Mouse (Mus musculus): ENCODE results near the gene Gm4969. TPM values are rescaled to one million over a fixed set of nuclear protein-coding genes. Genes with fewer than 3 reads are reported as not detected.
A peak's percentile ranks its signal among the peaks of the same experiment; 100 is the strongest.
"Not testable (repeated sequence)": the region's sequence is repeated elsewhere in the genome, so short reads cannot be mapped to it uniquely, and the experiment has no call there.

The Gm4969 gene
- polyA plus RNA-seq, 1 experiment from 2014 or later, result 8.2 TPM

DNA sequence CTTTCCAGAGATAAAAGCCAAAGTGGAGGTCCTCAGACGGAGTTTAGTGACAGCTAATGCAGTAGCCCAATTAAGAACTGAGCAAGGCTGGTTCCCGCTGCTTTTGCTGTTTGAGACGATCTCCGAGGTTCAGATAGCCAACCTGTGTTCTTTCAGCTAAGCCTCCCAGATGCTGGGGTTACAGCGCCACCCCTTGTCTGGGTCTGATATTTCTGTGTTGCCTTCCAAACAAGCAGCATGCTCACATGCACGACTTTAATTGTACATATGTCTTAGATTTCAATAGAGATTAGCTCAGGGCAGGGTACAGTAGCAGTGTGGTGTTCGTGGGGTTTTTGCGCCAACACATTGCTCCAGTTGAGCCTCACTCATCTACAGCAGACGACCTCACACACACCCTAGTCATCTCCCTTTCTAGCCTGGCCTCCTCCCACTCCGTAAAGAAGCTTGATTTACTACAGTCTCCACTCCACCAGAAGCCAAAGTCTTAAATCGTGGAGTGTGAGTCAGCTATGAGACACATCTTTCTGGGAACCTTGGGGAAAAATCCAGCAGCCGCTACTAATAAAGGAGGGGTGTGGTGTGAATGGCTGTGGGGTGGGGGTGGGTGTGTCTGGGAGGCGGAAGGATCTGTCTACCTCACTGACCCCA lies 37.8 kb upstream of the Gm4969 start:
- Histone ChIP-seq H3K4me3 (replicated peaks) (no peak overlapping the region), H3K4me2 (no peak overlapping the region), H3K4me1 (peaks cover 33% of the 10 kb centered on the region), H3K27me3 (replicated peaks) (peaks cover 11% of the 10 kb centered on the region), H3K27ac (replicated peaks) (0 out of 2 replicates have a peak overlapping the region, but pooled peaks have one; percentile 23), H3K9ac (replicated peaks) (no peak overlapping the region), H3K36me3 (peaks cover 38% of the 10 kb centered on the region), H3K9me3 (replicated peaks) (no peaks in the 10 kb centered on the region)
- no peak for ATAC-seq (ENCODE audit: low FRiP score)
- WGBS, result 50% methylated on average over 13 of the region's 13 CpGs

DNA sequence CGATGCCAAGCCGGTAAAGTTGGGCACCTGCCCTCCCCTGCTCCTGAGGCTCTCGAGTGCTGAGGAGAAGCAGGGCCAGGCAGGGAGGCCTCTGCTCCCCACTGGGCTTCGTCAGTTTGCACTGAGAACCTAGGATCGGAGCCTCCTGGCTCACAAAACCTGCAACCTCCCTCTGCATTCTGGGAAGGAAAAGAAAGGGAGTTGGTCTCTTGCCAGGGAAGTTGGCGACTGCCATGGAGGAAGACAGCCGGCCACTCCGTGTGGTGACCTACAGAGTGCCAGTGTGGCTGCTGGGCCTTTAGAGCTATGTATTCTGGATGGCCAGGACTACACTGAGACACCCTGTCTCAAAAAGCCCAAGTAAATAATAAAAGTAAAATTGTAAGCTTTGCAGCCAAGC lies 36.6 kb upstream of the Gm4969 start:
- no peak overlapping the region for H3K4me2 ChIP-seq
- H3K4me1 ChIP-seq, result peaks cover 34% of the 10 kb centered on the region
- WGBS, result 80% methylated on average over 8 of the region's 8 CpGs
- no peak overlapping the region for H3K4me3 ChIP-seq (replicated peaks)
- no peak overlapping the region for H3K9ac ChIP-seq (replicated peaks)
- peaks cover 6% of the 10 kb centered on the region for H3K27me3 ChIP-seq (replicated peaks)
- no peak overlapping the region for H3K27ac ChIP-seq (replicated peaks)
- no peak for ATAC-seq (ENCODE audit: low FRiP score)
- peaks cover 38% of the 10 kb centered on the region for H3K36me3 ChIP-seq
- H3K9me3 ChIP-seq (replicated peaks), result no peaks in the 10 kb centered on the region

DNA sequence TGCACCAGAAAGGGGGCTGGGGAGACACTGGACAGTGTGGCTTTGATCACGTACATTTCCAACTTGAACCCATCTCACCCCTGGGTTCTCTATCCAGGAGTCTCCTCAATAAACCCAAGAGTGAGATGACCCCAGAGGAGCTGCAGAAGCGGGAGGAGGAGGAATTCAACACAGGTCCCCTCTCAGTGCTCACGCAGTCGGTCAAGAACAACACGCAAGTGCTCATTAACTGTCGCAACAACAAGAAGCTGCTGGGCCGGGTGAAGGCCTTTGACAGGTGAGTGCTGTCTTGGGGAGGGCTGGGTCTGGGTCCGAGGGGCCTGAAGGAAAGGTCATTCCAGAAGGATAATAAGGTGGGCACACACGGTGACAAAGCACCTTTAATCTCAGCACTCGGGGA lies 33.0 kb upstream of the Gm4969 start:
- not testable (repeated sequence) for ATAC-seq (ENCODE audit: low FRiP score); H3K9me3 ChIP-seq (replicated peaks); H3K27me3 ChIP-seq (replicated peaks); H3K27ac ChIP-seq (replicated peaks)
- H3K9ac ChIP-seq (replicated peaks), result 0 out of 2 replicates have a peak overlapping the region, but pooled peaks have one; percentile 67
- H3K4me3 ChIP-seq (replicated peaks), result peak overlapping the region; percentile 64; the same call in 1 of the 2 replicates
- H3K4me1 ChIP-seq, result peaks cover 30% of the 10 kb centered on the region
- WGBS, result 91% methylated on average over 10 of the region's 10 CpGs
- H3K4me2 ChIP-seq, result peak overlapping the region; percentile 74; the same call in 1 of the 2 replicates
- H3K36me3 ChIP-seq, result peaks cover 38% of the 10 kb centered on the region

DNA sequence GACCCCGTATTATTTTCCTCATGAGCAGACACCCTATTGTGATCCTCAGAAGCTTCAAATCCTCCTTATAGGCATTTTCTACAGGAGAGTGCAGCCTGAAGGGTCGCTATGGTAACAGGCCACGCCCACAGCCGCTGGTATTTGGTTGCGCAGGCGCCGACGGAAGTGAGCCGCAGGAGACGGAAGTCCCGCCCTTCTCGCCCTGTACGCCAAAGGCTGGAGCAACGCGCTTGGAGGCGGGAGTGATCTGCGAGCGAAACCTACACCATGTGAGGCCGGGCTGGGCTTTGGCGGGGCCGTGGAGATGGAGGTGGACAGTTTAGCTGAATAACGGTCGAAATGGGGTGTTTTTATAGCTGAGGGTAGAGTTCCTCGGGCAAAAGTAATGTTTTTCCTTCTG lies 31.5 kb upstream of the Gm4969 start, which contains the start of gene Snrpd2:
Snrpd2 (plus strand) TSS at position 97 of the 400 bp plus-strand sequence.
- Histone ChIP-seq H3K9ac (replicated peaks) (peak within 1 kb of the TSS; percentile 67), H3K4me1 (peaks cover 30% of the 10 kb centered on the region), H3K27ac (replicated peaks) (peak within 1 kb of the TSS; percentile 87), H3K4me2 (peak within 1 kb of the TSS; percentile 74), H3K36me3 (peaks cover 35% of the 10 kb centered on the region), H3K27me3 (replicated peaks) (no peaks in the 10 kb centered on the region), H3K9me3 (replicated peaks) (no peaks in the 10 kb centered on the region), H3K4me3 (replicated peaks) (peak within 1 kb of the TSS; percentile 64)
- peak; percentile 93 for ATAC-seq (ENCODE audit: low FRiP score)
- under 1% methylated on average over 24 of the region's 24 CpGs for WGBS

DNA sequence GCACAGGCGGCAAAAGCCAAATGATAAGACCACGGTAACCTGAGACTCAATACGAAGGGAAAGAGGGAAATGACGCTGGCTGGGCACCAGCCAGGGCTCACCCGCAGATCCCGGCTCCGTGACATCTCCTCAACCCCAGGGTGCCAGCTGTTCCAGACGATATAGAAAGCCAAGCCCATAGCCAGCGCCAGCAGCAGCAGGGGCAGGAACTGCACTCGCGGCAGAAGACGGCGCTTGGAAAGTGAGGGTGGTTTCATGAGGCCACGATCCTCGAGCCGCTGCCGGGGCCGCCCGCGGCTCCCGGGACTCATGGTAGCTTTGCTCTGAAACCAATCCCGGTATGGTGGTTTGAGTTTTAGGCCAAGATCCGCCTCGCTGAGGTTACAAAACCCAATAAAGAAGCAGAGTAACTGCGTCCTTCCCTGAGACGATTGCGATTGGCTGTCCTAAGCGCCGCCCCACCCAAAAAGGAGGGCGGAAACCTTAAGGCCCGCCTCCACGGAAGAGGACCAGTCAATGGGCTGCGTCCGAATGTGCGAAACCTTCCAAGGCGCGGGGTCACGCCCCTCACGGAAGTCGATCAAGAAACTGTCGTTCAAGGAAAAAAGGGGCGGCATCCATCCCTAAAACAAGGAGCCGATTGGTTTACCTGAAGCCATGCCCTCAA lies 30.8 kb upstream of the Gm4969 start, which contains the start of gene Qpctl:
Qpctl (minus strand) TSS at position 417 of the 667 bp plus-strand sequence.
- Histone ChIP-seq H3K36me3 (peaks cover 28% of the 10 kb centered on the region), H3K4me1 (peaks cover 30% of the 10 kb centered on the region), H3K9ac (replicated peaks) (peak within 1 kb of the TSS; percentile 67), H3K4me3 (replicated peaks) (peak within 1 kb of the TSS; percentile 64), H3K9me3 (replicated peaks) (no peaks in the 10 kb centered on the region), H3K4me2 (peak within 1 kb of the TSS; percentile 74), H3K27ac (replicated peaks) (peak within 1 kb of the TSS; percentile 87), H3K27me3 (replicated peaks) (no peaks in the 10 kb centered on the region)
- under 1% methylated on average over 43 of the region's 43 CpGs for WGBS
- peak; percentile 97 for ATAC-seq (ENCODE audit: low FRiP score)

DNA sequence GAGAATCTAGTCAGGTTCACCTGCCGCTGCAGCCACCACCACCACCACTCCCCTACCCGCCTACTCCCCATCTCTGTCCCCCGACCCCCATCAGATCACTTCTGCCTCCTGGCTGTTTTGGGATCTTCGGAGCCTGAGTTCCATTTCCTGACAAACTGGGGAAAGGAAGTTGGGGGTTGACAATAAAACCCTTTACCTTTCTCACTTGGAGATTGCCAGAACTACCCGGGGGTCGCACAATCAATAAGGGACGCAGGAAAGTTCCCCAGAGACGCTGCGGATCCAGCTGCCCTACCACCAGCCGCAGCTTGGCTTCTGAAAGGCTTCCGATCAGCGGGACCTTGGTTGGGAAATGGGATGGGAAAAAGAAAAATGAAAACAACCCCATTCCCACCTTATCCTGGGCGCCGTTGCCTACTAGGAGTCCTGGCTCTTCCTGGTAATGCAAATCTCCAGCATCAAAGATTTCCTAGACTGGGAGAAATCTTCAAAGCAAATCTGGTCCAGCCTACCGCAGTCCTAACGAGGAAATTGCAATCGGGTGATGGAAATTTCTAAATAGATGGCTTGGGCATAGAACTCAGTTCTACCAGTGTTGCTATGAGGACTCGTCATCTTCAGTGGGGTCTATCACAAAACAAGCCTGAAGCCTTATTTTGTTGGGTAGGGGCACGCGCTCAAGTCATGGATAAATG lies 30.2 kb upstream of the Gm4969 start:
- Histone ChIP-seq H3K27me3 (replicated peaks) (no peaks in the 10 kb centered on the region), H3K4me2 (peak overlapping the region; percentile 74), H3K36me3 (peaks cover 22% of the 10 kb centered on the region), H3K9ac (replicated peaks) (peak overlapping the region; percentile 67), H3K9me3 (replicated peaks) (no peaks in the 10 kb centered on the region), H3K4me1 (peaks cover 30% of the 10 kb centered on the region), H3K27ac (replicated peaks) (peak overlapping the region; percentile 87), H3K4me3 (replicated peaks) (peak overlapping the region; percentile 64)
- ATAC-seq (ENCODE audit: low FRiP score), result peak; percentile 0; the same call in 1 of the 2 replicates
- 9% methylated on average over 20 of the region's 20 CpGs for WGBS

DNA sequence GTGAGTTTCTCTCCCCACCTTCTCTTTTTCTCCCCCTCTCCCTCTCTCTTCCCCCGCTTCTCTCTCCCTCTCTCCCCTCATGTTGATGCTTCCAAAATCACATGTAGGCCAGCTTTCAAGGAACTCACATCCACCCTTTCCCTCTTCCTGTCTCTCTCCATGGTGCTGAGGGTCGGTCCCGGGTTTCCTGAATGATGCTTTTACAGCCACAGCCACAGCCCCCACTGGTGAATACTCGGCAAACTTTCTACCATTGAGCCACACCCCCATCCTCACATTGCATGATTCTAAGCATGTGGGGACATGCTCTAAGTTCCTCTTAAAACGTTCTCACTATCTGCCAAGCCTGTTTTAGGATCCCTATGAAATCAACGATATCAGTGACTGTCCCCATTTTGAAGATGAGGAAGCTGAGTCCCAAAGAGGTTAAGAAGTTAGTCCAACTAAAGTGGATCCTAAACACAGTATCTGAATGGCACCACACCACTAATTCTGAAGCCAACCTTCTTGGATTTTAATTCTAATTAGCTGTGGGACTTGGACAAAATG lies 29.4 kb upstream of the Gm4969 start:
- Histone ChIP-seq H3K9ac (replicated peaks) (no peak overlapping the region), H3K27ac (replicated peaks) (no peak overlapping the region), H3K9me3 (replicated peaks) (no peaks in the 10 kb centered on the region), H3K4me2 (peak overlapping the region; percentile 74), H3K4me1 (peaks cover 30% of the 10 kb centered on the region), H3K27me3 (replicated peaks) (no peaks in the 10 kb centered on the region), H3K4me3 (replicated peaks) (0 out of 2 replicates have a peak overlapping the region, but pooled peaks have one; percentile 64), H3K36me3 (peaks cover 14% of the 10 kb centered on the region)
- ATAC-seq (ENCODE audit: low FRiP score), result no peak
- 58% methylated on average over 6 of the region's 6 CpGs for WGBS

DNA sequence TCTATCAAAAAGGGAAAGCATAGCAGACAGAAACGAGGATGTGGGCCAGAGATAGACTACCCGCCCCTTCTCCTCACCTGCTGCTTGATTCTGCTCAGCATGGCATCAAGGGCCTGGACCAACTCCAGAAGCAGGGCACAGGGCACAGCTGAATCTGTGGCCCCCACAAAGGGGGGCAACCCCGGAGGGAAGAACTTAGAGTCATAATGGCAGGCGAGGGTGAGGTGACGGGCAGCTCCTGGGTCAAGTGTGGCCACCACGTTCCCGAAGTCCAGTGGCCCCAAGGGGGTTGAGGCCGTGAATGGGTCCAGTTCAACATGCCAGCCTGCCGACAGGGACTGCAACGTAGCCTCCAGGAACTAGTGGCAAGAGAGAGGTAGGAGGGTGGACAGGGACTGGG lies 28.6 kb upstream of the Gm4969 start:
- Histone ChIP-seq H3K36me3 (peaks cover 12% of the 10 kb centered on the region), H3K4me3 (replicated peaks) (no peak overlapping the region), H3K4me2 (no peak overlapping the region), H3K27ac (replicated peaks) (no peak overlapping the region), H3K9me3 (replicated peaks) (no peaks in the 10 kb centered on the region), H3K9ac (replicated peaks) (no peak overlapping the region), H3K27me3 (replicated peaks) (no peaks in the 10 kb centered on the region), H3K4me1 (peaks cover 30% of the 10 kb centered on the region)
- ATAC-seq (ENCODE audit: low FRiP score), result no peak
- WGBS, result 90% methylated on average over 10 of the region's 10 CpGs

DNA sequence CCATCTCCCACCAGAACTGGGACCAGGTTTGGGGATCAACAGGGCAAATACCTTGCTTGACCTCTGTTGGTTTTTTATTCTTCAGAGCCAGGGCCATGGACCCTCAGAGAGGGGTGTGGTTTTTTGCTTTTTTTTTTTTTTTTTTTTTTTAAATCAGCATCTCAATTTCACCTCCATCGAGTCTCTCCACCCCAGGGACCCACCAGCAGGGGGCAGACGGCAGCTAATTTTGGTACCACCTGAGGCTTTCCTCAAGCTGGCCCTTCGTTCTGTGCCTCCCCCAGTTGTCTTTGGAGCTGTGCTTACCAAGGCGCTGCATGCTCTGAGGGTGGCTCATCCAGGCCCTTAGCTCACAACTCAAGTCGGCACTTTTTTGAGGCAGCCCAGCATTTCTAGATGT lies 19.2 kb upstream of the Gm4969 start:
- no peak for ATAC-seq (ENCODE audit: low FRiP score)
- Histone ChIP-seq H3K4me1 (0 out of 2 replicates have a peak, but pooled peaks cover 4% of the 10 kb centered on the region), H3K9ac (replicated peaks) (no peak overlapping the region), H3K27me3 (replicated peaks) (no peaks in the 10 kb centered on the region), H3K27ac (replicated peaks) (no peak overlapping the region), H3K9me3 (replicated peaks) (no peaks in the 10 kb centered on the region), H3K4me3 (replicated peaks) (no peak overlapping the region), H3K36me3 (peaks cover 68% of the 10 kb centered on the region), H3K4me2 (no peak overlapping the region)
- 59% methylated on average over 5 of the region's 5 CpGs for WGBS

DNA sequence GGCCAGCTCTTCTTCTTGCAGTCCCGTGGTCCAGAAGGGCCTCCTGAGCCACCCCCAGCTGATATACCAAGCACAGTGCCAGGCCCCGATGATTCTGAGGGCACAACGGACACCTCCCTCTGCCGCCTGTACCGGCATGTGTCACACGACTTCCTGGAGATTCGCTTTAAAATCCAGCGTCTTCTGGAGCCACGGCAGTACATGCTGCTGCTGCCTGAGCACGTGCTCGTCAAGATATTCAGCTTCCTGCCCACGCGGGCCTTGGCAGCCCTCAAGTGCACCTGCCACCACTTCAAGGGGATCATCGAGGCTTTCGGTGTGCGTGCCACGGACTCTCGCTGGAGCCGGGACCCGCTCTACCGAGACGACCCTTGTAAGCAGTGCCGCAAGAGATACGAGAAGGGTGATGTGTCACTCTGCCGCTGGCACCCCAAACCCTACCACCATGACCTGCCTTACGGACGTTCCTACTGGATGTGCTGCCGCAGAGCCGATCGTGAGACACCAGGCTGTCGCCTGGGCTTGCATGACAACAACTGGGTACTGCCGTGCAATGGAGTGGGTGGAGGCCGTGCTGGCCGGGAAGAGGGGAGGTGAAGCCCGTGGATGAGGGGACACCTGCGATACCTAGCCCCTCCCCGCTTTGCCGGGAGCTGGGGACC lies 18.6 kb upstream of the Gm4969 start:
- WGBS, result 92% methylated on average over 38 of the region's 38 CpGs
- Histone ChIP-seq H3K27me3 (replicated peaks) (no peaks in the 10 kb centered on the region), H3K4me2 (no peak overlapping the region), H3K4me1 (peaks cover 8% of the 10 kb centered on the region), H3K36me3 (peaks cover 64% of the 10 kb centered on the region), H3K27ac (replicated peaks) (no peak overlapping the region), H3K9me3 (replicated peaks) (no peaks in the 10 kb centered on the region), H3K4me3 (replicated peaks) (no peak overlapping the region), H3K9ac (replicated peaks) (no peak overlapping the region)
- ATAC-seq (ENCODE audit: low FRiP score), result no peak

DNA sequence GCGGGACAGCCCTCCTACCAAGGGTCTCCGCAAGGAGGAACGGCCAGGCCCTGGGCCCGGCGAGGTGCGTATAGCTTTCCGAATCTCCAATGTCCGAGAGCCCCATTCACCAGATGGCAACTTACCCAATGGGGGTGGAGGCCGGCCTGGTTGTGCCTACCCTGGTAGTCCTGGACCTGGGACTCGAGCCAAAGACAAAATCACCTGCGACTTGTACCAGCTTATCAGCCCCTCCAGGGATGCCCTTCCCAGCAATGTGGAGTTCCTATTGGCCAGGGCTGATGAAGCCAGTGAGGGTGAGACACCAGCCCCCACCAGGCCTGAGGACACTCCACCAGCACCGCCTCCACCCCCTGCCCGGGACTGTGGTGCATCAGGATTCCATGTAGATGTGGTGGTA lies 18.0 kb upstream of the Gm4969 start:
- 94% methylated on average over 13 of the region's 13 CpGs for WGBS
- no peaks in the 10 kb centered on the region for H3K27me3 ChIP-seq (replicated peaks)
- no peak for ATAC-seq (ENCODE audit: low FRiP score)
- no peak overlapping the region for H3K4me3 ChIP-seq (replicated peaks)
- H3K9me3 ChIP-seq (replicated peaks), result no peaks in the 10 kb centered on the region
- H3K27ac ChIP-seq (replicated peaks), result no peak overlapping the region
- H3K4me1 ChIP-seq, result peaks cover 10% of the 10 kb centered on the region
- H3K36me3 ChIP-seq, result peaks cover 60% of the 10 kb centered on the region
- H3K9ac ChIP-seq (replicated peaks), result no peak overlapping the region
- no peak overlapping the region for H3K4me2 ChIP-seq

Measured in neural tube, embryonic 15.5 days (tissue).